Mouse (Mus musculus): ENCODE measurements around the gene Mas1. TPM values are rescaled to one million over a fixed set of nuclear protein-coding genes. Genes with fewer than 3 reads are reported as not detected.

The Mas1 gene
- polyA plus RNA-seq (2012; rRNA removed): 35.7 and 39.1 TPM in 2 replicates

GRCm38 (mm10) chr17:12868043-12868442, at the start of gene Mas1:
TSS of gene Mas1 (minus strand) at chr17:12868143.
- no peak for TF ChIP-seq CTCF (IDR thresholded peaks at IDR 0.05; ENCODE audit: extremely low read depth, insufficient read depth, low read length)
- no peak for TF ChIP-seq POLR2A (IDR thresholded peaks at IDR 0.05; ENCODE audit: extremely low read depth, insufficient read depth, low read length)
- H3K4me1 ChIP-seq (ENCODE audit: control insufficient read depth, insufficient read depth, low read length): peaks cover 5% of the 10 kb centered on the region; the same call in 1 of the 2 replicates
- no peak within 1 kb of the TSS for H3K4me3 ChIP-seq (ENCODE audit: insufficient read depth, low read length)
- H3K27ac ChIP-seq (ENCODE audit: insufficient read depth, low read length): peak within 1 kb of the TSS; percentile 27; the same call in 1 of the 2 replicates

- TF ChIP-seq CTCF (IDR thresholded peaks at IDR 0.05; ENCODE audit: extremely low read depth, insufficient read depth, low read length) (no peak), POLR2A (IDR thresholded peaks at IDR 0.05; ENCODE audit: extremely low read depth, insufficient read depth, low read length) (no peak)
- Histone ChIP-seq H3K27ac (ENCODE audit: insufficient read depth, low read length) (peak overlapping the region; percentile 75), H3K4me3 (ENCODE audit: insufficient read depth, low read length) (peak overlapping the region; percentile 75), H3K4me1 (ENCODE audit: control insufficient read depth, insufficient read depth, low read length) (no peaks in the 10 kb centered on the region)
Measured at GRCm38 (mm10) chr17:12916588-12917380, 48.8 kb upstream of the Mas1 start.

GRCm38 (mm10) chr17:12915881-12916583, 48.1 kb upstream of the Mas1 start, which contains the start of gene Mrpl18:
TSS of gene Mrpl18 (minus strand) at chr17:12916345.
- peak within 1 kb of the TSS; percentile 75 for H3K4me3 ChIP-seq (ENCODE audit: insufficient read depth, low read length)
- no peaks in the 10 kb centered on the region for H3K4me1 ChIP-seq (ENCODE audit: control insufficient read depth, insufficient read depth, low read length)
- peak within 1 kb of the TSS; percentile 75 for H3K27ac ChIP-seq (ENCODE audit: insufficient read depth, low read length)
- peak; percentile 84; the same call in 1 of the 2 replicates for TF ChIP-seq POLR2A (IDR thresholded peaks at IDR 0.05; ENCODE audit: extremely low read depth, insufficient read depth, low read length)
- TF ChIP-seq CTCF (IDR thresholded peaks at IDR 0.05; ENCODE audit: extremely low read depth, insufficient read depth, low read length): no peak

GRCm38 (mm10) chr17:12915488-12915880, 47.5 kb upstream of the Mas1 start, which contains the start of gene Tcp1:
TSS of gene Tcp1 (plus strand) at chr17:12915701.
- no peaks in the 10 kb centered on the region for H3K4me1 ChIP-seq (ENCODE audit: control insufficient read depth, insufficient read depth, low read length)
- TF ChIP-seq CTCF (IDR thresholded peaks at IDR 0.05; ENCODE audit: extremely low read depth, insufficient read depth, low read length) (no peak), POLR2A (IDR thresholded peaks at IDR 0.05; ENCODE audit: extremely low read depth, insufficient read depth, low read length) (no peak)
- H3K4me3 ChIP-seq (ENCODE audit: insufficient read depth, low read length): peak within 1 kb of the TSS; percentile 75
- H3K27ac ChIP-seq (ENCODE audit: insufficient read depth, low read length): peak within 1 kb of the TSS; percentile 75

GRCm38 (mm10) chr17:12910391-12910790, 42.4 kb upstream of the Mas1 start:
- Histone ChIP-seq H3K27ac (ENCODE audit: insufficient read depth, low read length) (no peak overlapping the region), H3K4me3 (ENCODE audit: insufficient read depth, low read length) (no peak overlapping the region), H3K4me1 (ENCODE audit: control insufficient read depth, insufficient read depth, low read length) (no peaks in the 10 kb centered on the region)
- no peak for TF ChIP-seq CTCF (IDR thresholded peaks at IDR 0.05; ENCODE audit: extremely low read depth, insufficient read depth, low read length)
- TF ChIP-seq POLR2A (IDR thresholded peaks at IDR 0.05; ENCODE audit: extremely low read depth, insufficient read depth, low read length): no peak

- no peaks in the 10 kb centered on the region for H3K4me1 ChIP-seq (ENCODE audit: control insufficient read depth, insufficient read depth, low read length)
- H3K27ac ChIP-seq (ENCODE audit: insufficient read depth, low read length): no peak within 1 kb of the TSS
- no peak within 1 kb of the TSS for H3K4me3 ChIP-seq (ENCODE audit: insufficient read depth, low read length)
- no peak for TF ChIP-seq CTCF (IDR thresholded peaks at IDR 0.05; ENCODE audit: extremely low read depth, insufficient read depth, low read length)
- no peak for TF ChIP-seq POLR2A (IDR thresholded peaks at IDR 0.05; ENCODE audit: extremely low read depth, insufficient read depth, low read length)
Measured at GRCm38 (mm10) chr17:12909361-12910280, 41.7 kb upstream of the Mas1 start, which contains the start of gene Pnldc1. TSS of gene Pnldc1 (minus strand) at chr17:12910230.

GRCm38 (mm10) chr17:12906436-12906835, 38.5 kb upstream of the Mas1 start:
- no peak for TF ChIP-seq POLR2A (IDR thresholded peaks at IDR 0.05; ENCODE audit: extremely low read depth, insufficient read depth, low read length)
- no peak for TF ChIP-seq CTCF (IDR thresholded peaks at IDR 0.05; ENCODE audit: extremely low read depth, insufficient read depth, low read length)
- H3K4me1 ChIP-seq (ENCODE audit: control insufficient read depth, insufficient read depth, low read length): no peaks in the 10 kb centered on the region
- H3K27ac ChIP-seq (ENCODE audit: insufficient read depth, low read length): no peak overlapping the region
- H3K4me3 ChIP-seq (ENCODE audit: insufficient read depth, low read length): no peak overlapping the region

- no peak overlapping the region for H3K4me3 ChIP-seq (ENCODE audit: insufficient read depth, low read length)
- TF ChIP-seq CTCF (IDR thresholded peaks at IDR 0.05; ENCODE audit: extremely low read depth, insufficient read depth, low read length) (no peak), POLR2A (IDR thresholded peaks at IDR 0.05; ENCODE audit: extremely low read depth, insufficient read depth, low read length) (no peak)
- no peaks in the 10 kb centered on the region for H3K4me1 ChIP-seq (ENCODE audit: control insufficient read depth, insufficient read depth, low read length)
- no peak overlapping the region for H3K27ac ChIP-seq (ENCODE audit: insufficient read depth, low read length)
Measured at GRCm38 (mm10) chr17:12905810-12906209, 37.9 kb upstream of the Mas1 start.

DNA sequence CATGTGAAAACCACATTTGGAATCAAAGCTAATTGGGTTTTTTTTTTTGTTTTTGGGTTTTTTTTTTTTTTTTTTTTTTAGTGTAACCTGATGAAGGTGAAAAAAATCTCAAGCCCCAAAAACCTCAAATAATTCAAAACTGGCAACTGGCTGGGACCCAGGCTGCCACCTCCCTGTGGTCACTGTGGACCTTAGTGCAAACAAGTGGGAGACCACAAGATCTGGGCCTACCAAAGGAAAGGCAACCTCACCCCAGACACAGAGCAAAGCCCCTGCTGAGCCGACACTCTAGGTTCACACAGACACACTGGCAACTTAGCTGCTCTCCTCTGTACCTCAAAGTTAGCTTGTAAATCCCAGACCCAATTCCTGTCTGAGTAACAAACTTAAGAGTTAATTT, 36.4 kb upstream of the Mas1 start:
- H3K27ac ChIP-seq (ENCODE audit: insufficient read depth, low read length): no peak overlapping the region
- TF ChIP-seq CTCF (IDR thresholded peaks at IDR 0.05; ENCODE audit: extremely low read depth, insufficient read depth, low read length) (no peak), POLR2A (IDR thresholded peaks at IDR 0.05; ENCODE audit: extremely low read depth, insufficient read depth, low read length) (no peak)
- H3K4me3 ChIP-seq (ENCODE audit: insufficient read depth, low read length): no peak overlapping the region
- H3K4me1 ChIP-seq (ENCODE audit: control insufficient read depth, insufficient read depth, low read length): no peaks in the 10 kb centered on the region

Measured in cortical plate, adult 2 months (tissue).